Mouse (Mus musculus) MN1 (cell line): ENCODE measurements around the gene Mchr1.

Experiments
- DNase-seq: peaks from one replicate; pipeline ENCODE4 v3.0.0-alpha.2; 2016; ENCODE audit warnings: low spot score

The Mchr1 gene

DNA sequence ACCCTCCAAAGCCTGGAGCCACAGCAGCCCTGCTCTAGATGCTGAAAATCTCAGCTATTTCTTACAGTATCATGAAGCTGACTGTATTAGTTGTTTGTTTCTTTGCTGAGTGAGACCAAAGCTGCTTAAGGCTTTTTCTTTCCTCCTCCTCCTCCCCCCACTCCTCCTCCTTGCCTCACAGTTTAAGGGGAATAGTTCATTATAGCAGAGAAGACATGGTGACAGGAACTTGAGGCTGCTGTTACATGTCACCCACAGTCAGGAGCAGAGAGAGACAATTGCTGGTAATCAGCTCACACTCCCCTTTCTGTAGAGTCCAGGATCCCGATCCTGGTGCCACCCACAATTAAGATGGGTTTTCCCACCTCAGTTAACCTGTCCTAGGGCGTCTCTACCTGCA is 38.1 kb downstream of the Mchr1 start:
- no peak for DNase-seq

GRCm38 (mm10) chr15:81277928-81278327 is 42.6 kb downstream of the Mchr1 start:
- no peak for DNase-seq

DNA sequence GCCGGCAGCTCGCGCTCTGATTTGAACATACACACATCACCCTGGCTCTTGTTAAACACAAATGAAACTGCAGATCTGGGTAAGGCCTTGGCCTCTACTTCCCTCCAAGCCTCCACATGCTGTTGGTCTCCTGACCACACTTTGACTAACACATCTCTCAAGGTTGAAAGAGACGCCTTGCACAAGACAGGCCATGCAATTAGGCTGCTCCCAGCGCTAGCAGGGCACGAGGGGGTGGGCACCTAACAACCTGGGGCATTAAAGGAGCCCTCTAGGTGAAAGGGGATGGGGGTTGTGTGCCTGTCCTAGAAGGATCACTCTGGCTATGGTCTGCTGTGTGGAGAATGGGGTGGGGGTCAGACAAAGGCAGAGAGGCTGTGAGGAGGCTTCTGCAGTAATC is 43.4 kb downstream of the Mchr1 start:
- DNase-seq, result no peak

GRCm38 (mm10) chr15:81284121-81284734 is 48.9 kb downstream of the Mchr1 start:
- DNase-seq, result no peak
